Mouse (Mus musculus) testis, adult 2 months (tissue): ENCODE data around the gene Cacna1d. TPM values are rescaled to one million over a fixed set of nuclear protein-coding genes. Genes with fewer than 3 reads are reported as not detected.
A peak's percentile ranks its signal among the peaks of the same experiment; 100 is the strongest.

ENCODE experiments used
- H3K27ac ChIP-seq: fragments of 200-500 bp; 2 replicates; pipeline ENCODE4 v1.5.1; 2012; ENCODE audit warnings: low read depth, low read length; ENCODE audit not compliant: control insufficient read depth, insufficient read depth
- H3K27me3 ChIP-seq: fragments of 200-500 bp; 2 replicates; pipeline ENCODE4 v1.6.1; 2012; ENCODE audit warnings: mild to moderate bottlenecking, low read length, moderate library complexity; ENCODE audit not compliant: control insufficient read depth, insufficient read depth
- H3K36me3 ChIP-seq: fragments of 200-500 bp; 2 replicates; pipeline ENCODE4 v1.6.1; 2012; ENCODE audit warnings: mild to moderate bottlenecking, low read length; ENCODE audit not compliant: control insufficient read depth, insufficient read depth
- H3K4me1 ChIP-seq: fragments of 200-500 bp; 2 replicates; pipeline ENCODE4 v1.6.1; 2012; ENCODE audit warnings: low read length; ENCODE audit not compliant: control insufficient read depth, insufficient read depth
- H3K4me3 ChIP-seq: fragments of 200-500 bp; 2 replicates; pipeline ENCODE4 v1.5.1; 2012; ENCODE audit warnings: low read depth, mild to moderate bottlenecking, low read length, moderate library complexity, mixed read lengths; ENCODE audit not compliant: control insufficient read depth
- CTCF ChIP-seq: fragments of 200-500 bp; IDR thresholded peaks from 2 replicates; pipeline ENCODE4 v1.5.1; 2012; ENCODE audit warnings: low read depth, mild to moderate bottlenecking, inconsistent platforms, low read length, moderate library complexity; ENCODE audit not compliant: control insufficient read depth, insufficient read depth, insufficient replicate concordance
- POLR2A ChIP-seq: fragments of 200-500 bp; IDR thresholded peaks from 2 replicates; pipeline ENCODE4 v1.6.1; 2012; ENCODE audit warnings: low read depth, mild to moderate bottlenecking, inconsistent platforms, low read length, moderate library complexity; ENCODE audit not compliant: control insufficient read depth
- polyA plus RNA-seq: library from polyadenylated mRNA; depleted of rRNA; stranded (reverse); fragments of >200 nt; gene quantifications from 2 replicates; pipeline ENCODE4 v1.2.3, GENCODE M21; 2012

Cacna1d gene
- polyA plus RNA-seq, 1 experiment = 8.9 TPM

GRCm38 (mm10) chr14:30240916-30241515 lies 250.2 kb downstream of the Cacna1d start:
- H3K27ac ChIP-seq = no peak overlapping the region
- H3K36me3 ChIP-seq = no peaks in the 10 kb centered on the region
- no peak overlapping the region for H3K4me3 ChIP-seq
- H3K4me1 ChIP-seq = no peaks in the 10 kb centered on the region
- H3K27me3 ChIP-seq = no peaks in the 10 kb centered on the region
- no peak for TF ChIP-seq CTCF
- TF ChIP-seq POLR2A = no peak

GRCm38 (mm10) chr14:30238807-30239206 lies 252.4 kb downstream of the Cacna1d start:
- Histone ChIP-seq H3K4me3 (no peak overlapping the region), H3K36me3 (no peaks in the 10 kb centered on the region), H3K27ac (no peak overlapping the region; the same call in 1 of the 2 replicates), H3K4me1 (no peaks in the 10 kb centered on the region), H3K27me3 (no peaks in the 10 kb centered on the region)
- no peak for TF ChIP-seq POLR2A
- TF ChIP-seq CTCF = no peak

GRCm38 (mm10) chr14:30225161-30225560 lies 266.1 kb downstream of the Cacna1d start:
- H3K27ac ChIP-seq = no peak overlapping the region
- no peaks in the 10 kb centered on the region for H3K27me3 ChIP-seq
- H3K4me1 ChIP-seq = no peaks in the 10 kb centered on the region
- H3K36me3 ChIP-seq = no peaks in the 10 kb centered on the region
- H3K4me3 ChIP-seq = no peak overlapping the region
- TF ChIP-seq POLR2A (no peak), CTCF (no peak)

- Histone ChIP-seq H3K4me1 (no peaks in the 10 kb centered on the region), H3K27ac (no peak overlapping the region), H3K27me3 (no peaks in the 10 kb centered on the region), H3K36me3 (no peaks in the 10 kb centered on the region), H3K4me3 (no peak overlapping the region)
- TF ChIP-seq POLR2A = no peak
- TF ChIP-seq CTCF = no peak
Measured at GRCm38 (mm10) chr14:30222101-30222500, 269.2 kb downstream of the Cacna1d start.

GRCm38 (mm10) chr14:30219851-30220250 lies 271.4 kb downstream of the Cacna1d start:
- H3K4me1 ChIP-seq = no peaks in the 10 kb centered on the region
- no peak overlapping the region for H3K27ac ChIP-seq
- H3K36me3 ChIP-seq = no peaks in the 10 kb centered on the region
- H3K4me3 ChIP-seq = no peak overlapping the region
- no peaks in the 10 kb centered on the region for H3K27me3 ChIP-seq
- no peak for TF ChIP-seq CTCF
- TF ChIP-seq POLR2A = no peak

GRCm38 (mm10) chr14:30218114-30218513 lies 273.1 kb downstream of the Cacna1d start:
- H3K27ac ChIP-seq = 0 out of 2 replicates have a peak overlapping the region, but pooled peaks have one; percentile 22
- no peaks in the 10 kb centered on the region for H3K36me3 ChIP-seq
- TF ChIP-seq CTCF (no peak), POLR2A (no peak)
- H3K4me1 ChIP-seq = no peaks in the 10 kb centered on the region
- no peak overlapping the region for H3K4me3 ChIP-seq
- H3K27me3 ChIP-seq = no peaks in the 10 kb centered on the region

GRCm38 (mm10) chr14:30217124-30217523 lies 274.1 kb downstream of the Cacna1d start:
- Histone ChIP-seq H3K4me3 (no peak overlapping the region), H3K4me1 (no peaks in the 10 kb centered on the region), H3K36me3 (no peaks in the 10 kb centered on the region), H3K27me3 (no peaks in the 10 kb centered on the region), H3K27ac (no peak overlapping the region)
- TF ChIP-seq CTCF (no peak), POLR2A (no peak)
